Mouse (Mus musculus) hindbrain, embryonic 16.5 days (tissue): ENCODE data around the gene Bard1. TPM values are rescaled to one million over a fixed set of nuclear protein-coding genes. Genes with fewer than 3 reads are reported as not detected.

ENCODE experiments used
- ATAC-seq: fragments of 200-750 bp; cut with Nextera tagmentation; 2 replicates; pipeline ENCODE4 v1.8.0; 2017; ENCODE audit warnings: moderate TSS enrichment, moderate library complexity
- H3K27ac ChIP-seq: fragments of 300-500 bp; sonication (generic); 2 replicates; pipeline ENCODE4 v1.5.1; 2014; ENCODE audit warnings: low read depth, mild to moderate bottlenecking, control low read depth, low read length, moderate library complexity
- H3K27me3 ChIP-seq: fragments of 300-500 bp; sonication (generic); replicated peaks from 2 replicates; pipeline ENCODE4 v1.6.1; 2014; ENCODE audit warnings: low read length; ENCODE audit not compliant: control insufficient read depth, insufficient read depth
- H3K36me3 ChIP-seq: fragments of 300-500 bp; sonication (generic); 2 replicates; pipeline ENCODE4 v1.6.1; 2014; ENCODE audit warnings: mild to moderate bottlenecking, low read length, moderate library complexity, mixed read lengths; ENCODE audit not compliant: control insufficient read depth, insufficient read depth
- H3K4me1 ChIP-seq: fragments of 300-500 bp; sonication (generic); 2 replicates; pipeline ENCODE4 v1.6.1; 2014; ENCODE audit warnings: low read depth, low read length; ENCODE audit not compliant: control insufficient read depth, insufficient read depth
- H3K4me2 ChIP-seq: fragments of 300-500 bp; sonication (generic); 2 replicates; pipeline ENCODE4 v1.6.1; 2014; ENCODE audit warnings: mild to moderate bottlenecking, low read length, control low read depth, moderate library complexity
- H3K4me3 ChIP-seq: fragments of 300-500 bp; sonication (generic); 2 replicates; pipeline ENCODE4 v1.5.1; 2014; ENCODE audit warnings: mild to moderate bottlenecking, low read length, control low read depth, moderate library complexity
- H3K9ac ChIP-seq: fragments of 300-500 bp; sonication (generic); 2 replicates; pipeline ENCODE4 v1.6.1; 2014; ENCODE audit warnings: low read depth, mild to moderate bottlenecking, control low read depth, low read length, moderate library complexity
- H3K9me3 ChIP-seq: fragments of 300-500 bp; sonication (generic); 2 replicates; pipeline ENCODE4 v1.6.1; 2014; ENCODE audit warnings: mild to moderate bottlenecking, low read length, moderate library complexity; ENCODE audit not compliant: control insufficient read depth
- WGBS: fragments of 180-500 bp; shearing (Covaris S2); extraction: QIAGEN DNeasy Blood & Tissue Kit; methylation state at CpG from one replicate; pipeline ENCODE4 v1.1.7; 2014; 5-methylcytosine and 5-hydroxymethylcytosine counted together
- polyA plus RNA-seq: library from polyadenylated mRNA; unstranded; fragments of >200 nt; fragmentation: Nextera tagmentation; extraction: Ambion mirVana; gene quantifications from 2 replicates; pipeline ENCODE4 v1.2.1, GENCODE M21; 2015

Gene Bard1
- 0.61 and 0.69 TPM in 2 replicates for polyA plus RNA-seq

- WGBS = 0% methylated on average over 69 of the region's 69 CpGs
- ATAC-seq = peak; percentile 94
- peak within 1 kb of the TSS; percentile 44 for H3K27ac ChIP-seq
Measured at GRCm38 (mm10) chr1:71102344-71103173, at the start of gene Bard1. Gene Bard1 (minus strand): TSS chr1:71103146.

GRCm38 (mm10) chr1:71127171-71127570, 24.2 kb upstream of the Bard1 start:
- no peak for ATAC-seq
- Histone ChIP-seq H3K9me3 (no peaks in the 10 kb centered on the region), H3K27me3 (no peaks in the 10 kb centered on the region), H3K36me3 (no peaks in the 10 kb centered on the region), H3K27ac (no peak overlapping the region), H3K4me3 (no peak overlapping the region), H3K9ac (no peak overlapping the region), H3K4me2 (no peak overlapping the region), H3K4me1 (no peaks in the 10 kb centered on the region)
- WGBS = 93% methylated on average over 4 of the region's 4 CpGs

More at GRCm38 (mm10) chr1:71102344-71103173, at the start of gene Bard1:
- Histone ChIP-seq H3K4me3 (peak within 1 kb of the TSS; percentile 92), H3K4me1 (no peaks in the 10 kb centered on the region; the same call in 1 of the 2 replicates), H3K9ac (peak within 1 kb of the TSS; percentile 73), H3K4me2 (peak within 1 kb of the TSS; percentile 97), H3K27me3 (no peaks in the 10 kb centered on the region), H3K36me3 (no peaks in the 10 kb centered on the region), H3K9me3 (no peaks in the 10 kb centered on the region)

- Histone ChIP-seq H3K4me1 (no peaks in the 10 kb centered on the region), H3K9me3 (no peaks in the 10 kb centered on the region), H3K4me3 (no peak overlapping the region), H3K27me3 (no peaks in the 10 kb centered on the region), H3K9ac (no peak overlapping the region), H3K4me2 (no peak overlapping the region), H3K27ac (no peak overlapping the region), H3K36me3 (no peaks in the 10 kb centered on the region)
- 72% methylated on average over 2 of the region's 2 CpGs for WGBS
- no peak for ATAC-seq
Measured at GRCm38 (mm10) chr1:71118511-71118910, 15.6 kb upstream of the Bard1 start.

- Histone ChIP-seq H3K9me3 (no peaks in the 10 kb centered on the region), H3K27me3 (no peaks in the 10 kb centered on the region), H3K4me3 (no peak overlapping the region), H3K36me3 (no peaks in the 10 kb centered on the region), H3K9ac (no peak overlapping the region), H3K4me2 (no peak overlapping the region), H3K4me1 (no peaks in the 10 kb centered on the region), H3K27ac (no peak overlapping the region)
- no peak for ATAC-seq
- 42% methylated on average over 4 of the region's 4 CpGs for WGBS
Measured at GRCm38 (mm10) chr1:71117253-71117652, 14.3 kb upstream of the Bard1 start.

- H3K4me3 ChIP-seq = no peak overlapping the region
- H3K9me3 ChIP-seq = no peaks in the 10 kb centered on the region
- H3K27me3 ChIP-seq = no peaks in the 10 kb centered on the region
- no peak overlapping the region for H3K4me2 ChIP-seq
- H3K9ac ChIP-seq = no peak overlapping the region
- no peaks in the 10 kb centered on the region for H3K36me3 ChIP-seq
- H3K4me1 ChIP-seq = no peaks in the 10 kb centered on the region
- 80% methylated on average over 2 of the region's 2 CpGs for WGBS
- no peak overlapping the region for H3K27ac ChIP-seq
- no peak for ATAC-seq
Measured at GRCm38 (mm10) chr1:71115781-71116180, 12.8 kb upstream of the Bard1 start.

GRCm38 (mm10) chr1:71109858-71110257, 6.9 kb upstream of the Bard1 start:
- Histone ChIP-seq H3K27me3 (no peaks in the 10 kb centered on the region), H3K4me2 (no peak overlapping the region), H3K36me3 (no peaks in the 10 kb centered on the region), H3K9me3 (no peaks in the 10 kb centered on the region), H3K4me1 (no peaks in the 10 kb centered on the region), H3K9ac (no peak overlapping the region), H3K27ac (no peak overlapping the region), H3K4me3 (no peak overlapping the region)
- no peak for ATAC-seq
- 66% methylated on average over 10 of the region's 10 CpGs for WGBS

GRCm38 (mm10) chr1:71106127-71106526, 3.2 kb upstream of the Bard1 start:
- no peak for ATAC-seq
- H3K36me3 ChIP-seq = no peaks in the 10 kb centered on the region

GRCm38 (mm10) chr1:71105724-71106123, 2.8 kb upstream of the Bard1 start:
- no peak overlapping the region for H3K4me3 ChIP-seq
- H3K9ac ChIP-seq = no peak overlapping the region
- H3K4me2 ChIP-seq = no peak overlapping the region
- H3K36me3 ChIP-seq = no peaks in the 10 kb centered on the region
- H3K27me3 ChIP-seq = no peaks in the 10 kb centered on the region
- no peak for ATAC-seq
- WGBS = 95% methylated on average over 8 of the region's 8 CpGs
- H3K4me1 ChIP-seq = no peaks in the 10 kb centered on the region
- H3K9me3 ChIP-seq = no peaks in the 10 kb centered on the region
- H3K27ac ChIP-seq = no peak overlapping the region

More at GRCm38 (mm10) chr1:71106127-71106526, 3.2 kb upstream of the Bard1 start:
- no peak overlapping the region for H3K27ac ChIP-seq
- H3K4me1 ChIP-seq = no peaks in the 10 kb centered on the region
- H3K4me3 ChIP-seq = no peak overlapping the region
- no peaks in the 10 kb centered on the region for H3K27me3 ChIP-seq
- 96% methylated on average over 6 of the region's 6 CpGs for WGBS
- H3K4me2 ChIP-seq = no peak overlapping the region
- no peak overlapping the region for H3K9ac ChIP-seq
- H3K9me3 ChIP-seq = no peaks in the 10 kb centered on the region

- Histone ChIP-seq H3K4me2 (peak overlapping the region; percentile 97), H3K27ac (0 out of 2 replicates have a peak overlapping the region, but pooled peaks have one; percentile 39), H3K4me3 (peak overlapping the region; percentile 92), H3K9me3 (no peaks in the 10 kb centered on the region), H3K4me1 (no peaks in the 10 kb centered on the region; the same call in 1 of the 2 replicates), H3K36me3 (no peaks in the 10 kb centered on the region), H3K9ac (peak overlapping the region; percentile 73), H3K27me3 (no peaks in the 10 kb centered on the region)
- WGBS = 33% methylated on average over 18 of the region's 18 CpGs
- no peak for ATAC-seq
Measured at GRCm38 (mm10) chr1:71103174-71103864, 373 bp upstream of the Bard1 start.
